Mouse (Mus musculus) macrophage (primary cell): ENCODE data around the gene Camta1. TPM values are rescaled to one million over a fixed set of nuclear protein-coding genes. Genes with fewer than 3 reads are reported as not detected.

Experiments used
- H3K27ac ChIP-seq: fragments of 350-480 bp; formaldehyde crosslinking; 2 replicates; pipeline ENCODE4 v1.9.0; 2021
- H3K36me3 ChIP-seq: fragments of 350-480 bp; formaldehyde crosslinking; 2 replicates; pipeline ENCODE4 v1.9.0; 2021; ENCODE audit errors: inconsistent target
- H3K4me3 ChIP-seq: fragments of 350-480 bp; formaldehyde crosslinking; 2 replicates; pipeline ENCODE4 v1.9.0; 2021; ENCODE audit errors: inconsistent target
- H3K79me2 ChIP-seq: fragments of 350-480 bp; formaldehyde crosslinking; 2 replicates; pipeline ENCODE4 v1.9.0; 2021; ENCODE audit errors: inconsistent target
- WGBS: methylation state at CpG from one replicate; pipeline ENCODE4 v1.1.7; 2026; ENCODE audit warnings: inconsistent platforms; ENCODE audit not compliant: missing documents; 5-methylcytosine and 5-hydroxymethylcytosine counted together
- polyA plus RNA-seq: library from polyadenylated mRNA; stranded (reverse); fragments of 250-400 nt; gene quantifications from 3 replicates; pipeline ENCODE4 v1.2.4, GENCODE M21; 2018; ENCODE audit warnings: inconsistent platforms

Camta1 gene
- polyA plus RNA-seq, 1 experiment from 2014 or later: 8.7 TPM

DNA sequence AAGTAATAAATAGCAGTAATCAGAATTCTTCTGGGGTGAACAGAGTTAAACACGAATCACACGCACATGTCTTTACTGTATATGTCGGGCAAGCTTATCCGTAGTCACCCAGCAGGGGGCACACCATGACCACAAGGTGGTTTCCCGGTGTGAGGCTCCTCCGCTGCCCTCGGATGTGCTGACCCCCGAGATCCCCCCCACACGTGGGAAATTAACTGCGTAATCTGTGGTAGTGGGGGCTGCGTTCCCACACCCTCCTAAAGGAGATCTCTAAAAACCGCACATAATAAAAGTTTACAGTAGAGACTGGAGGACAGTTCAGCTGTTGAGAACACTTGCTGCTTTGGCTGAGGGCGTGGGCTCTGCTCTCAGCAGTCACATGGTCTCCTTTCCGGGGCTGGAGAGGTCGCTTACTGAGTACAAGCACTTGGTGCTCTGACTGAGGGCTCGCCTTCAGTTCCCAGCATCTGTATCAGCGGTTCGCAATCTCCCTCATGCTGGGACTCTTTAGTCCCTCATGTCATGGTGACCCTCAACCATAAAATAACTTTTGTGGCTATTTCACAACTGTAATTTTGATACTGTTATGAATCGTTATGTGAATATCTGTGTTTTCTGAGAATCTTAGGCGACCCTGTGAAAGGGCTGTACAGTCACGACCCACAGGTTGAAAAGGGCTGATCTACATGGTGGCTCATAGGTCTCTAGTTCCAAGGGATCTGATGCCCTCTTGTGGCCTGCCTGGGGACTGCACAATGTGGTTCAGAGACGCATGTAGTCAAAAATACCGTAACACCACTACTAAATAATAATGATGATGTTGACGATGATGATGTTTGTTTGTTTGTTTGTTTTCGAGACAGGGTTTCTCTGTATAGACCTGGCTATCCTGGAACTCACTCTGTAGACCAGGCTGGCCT, 896.8 kb downstream of the Camta1 start:
- no peaks in the 10 kb centered on the region for H3K36me3 ChIP-seq
- no peaks in the 10 kb centered on the region for H3K79me2 ChIP-seq
- WGBS: 6% methylated on average over 25 of the region's 25 CpGs
- peak overlapping the region; percentile 19 for H3K4me3 ChIP-seq
- H3K27ac ChIP-seq: no peak overlapping the region

DNA sequence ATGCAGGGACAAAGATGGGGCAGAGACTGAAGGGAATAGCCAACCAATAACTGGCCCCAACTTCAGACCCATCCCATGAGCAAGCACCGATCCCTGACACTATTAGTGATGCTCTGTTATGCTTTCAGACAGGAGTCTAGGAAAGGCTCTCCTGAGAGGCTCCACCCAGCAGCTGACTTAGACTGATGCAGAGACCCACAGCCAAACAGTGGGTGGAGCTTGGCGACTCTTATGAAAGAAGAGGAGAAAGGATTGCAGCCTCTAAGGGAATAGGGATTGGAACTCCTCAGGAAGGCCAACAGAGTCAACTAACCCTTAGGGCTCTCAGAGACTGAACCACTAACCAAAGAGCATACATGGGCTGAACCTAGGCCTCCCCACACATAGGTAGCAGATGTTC, 898.0 kb downstream of the Camta1 start:
- WGBS: 62% methylated on average over 2 of the region's 2 CpGs
- Histone ChIP-seq H3K4me3 (no peak overlapping the region), H3K79me2 (no peaks in the 10 kb centered on the region)

DNA sequence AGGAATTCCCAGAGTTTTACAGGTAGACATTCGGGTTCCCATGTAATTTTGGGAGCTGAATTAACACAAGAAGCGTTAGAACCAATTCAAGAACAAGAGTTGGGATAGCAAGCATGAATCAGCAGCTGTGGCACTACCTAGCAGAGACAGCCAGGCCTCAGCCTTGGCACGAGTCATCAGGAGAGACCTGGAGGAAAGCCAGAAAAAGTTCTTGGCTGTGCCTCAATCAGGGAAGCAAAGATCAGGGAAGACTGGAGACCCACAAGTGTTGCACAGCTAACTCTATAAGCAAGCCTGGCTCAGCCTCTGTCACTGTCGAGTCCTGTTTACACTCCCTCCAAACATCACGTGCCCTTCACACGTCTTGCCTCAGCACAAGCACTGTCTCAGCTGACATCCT, 899.4 kb downstream of the Camta1 start:
- Histone ChIP-seq H3K27ac (no peak overlapping the region), H3K79me2 (no peaks in the 10 kb centered on the region), H3K36me3 (no peaks in the 10 kb centered on the region), H3K4me3 (no peak overlapping the region)
- WGBS: 68% methylated on average over 6 of the region's 6 CpGs

More for the DNA sequence above, 898.0 kb downstream of the Camta1 start:
- no peaks in the 10 kb centered on the region for H3K36me3 ChIP-seq
- no peak overlapping the region for H3K27ac ChIP-seq

DNA sequence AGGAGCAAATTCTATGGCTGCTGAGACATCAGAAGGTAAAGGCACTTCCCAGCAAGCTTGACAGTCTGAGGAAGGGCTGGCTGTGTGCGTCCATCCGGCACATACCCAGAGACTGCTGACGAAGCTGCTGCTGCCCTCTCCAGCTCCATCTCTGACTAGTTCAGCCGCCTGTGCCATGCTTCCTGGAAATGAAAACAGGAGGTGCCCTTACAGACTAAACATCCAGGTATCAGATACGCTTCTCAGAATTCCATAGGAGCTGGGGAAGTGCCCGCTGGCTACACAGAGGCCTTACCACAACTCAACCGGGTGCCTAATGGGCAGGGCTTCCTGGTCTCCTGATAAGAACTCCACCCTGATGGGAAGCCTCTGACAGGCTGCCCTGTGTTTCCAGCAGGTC, 903.1 kb downstream of the Camta1 start:
- H3K27ac ChIP-seq: no peak overlapping the region
- WGBS: 80% methylated on average over 7 of the region's 7 CpGs
- H3K79me2 ChIP-seq: no peaks in the 10 kb centered on the region
- H3K36me3 ChIP-seq: no peaks in the 10 kb centered on the region
- H3K4me3 ChIP-seq: no peak overlapping the region

DNA sequence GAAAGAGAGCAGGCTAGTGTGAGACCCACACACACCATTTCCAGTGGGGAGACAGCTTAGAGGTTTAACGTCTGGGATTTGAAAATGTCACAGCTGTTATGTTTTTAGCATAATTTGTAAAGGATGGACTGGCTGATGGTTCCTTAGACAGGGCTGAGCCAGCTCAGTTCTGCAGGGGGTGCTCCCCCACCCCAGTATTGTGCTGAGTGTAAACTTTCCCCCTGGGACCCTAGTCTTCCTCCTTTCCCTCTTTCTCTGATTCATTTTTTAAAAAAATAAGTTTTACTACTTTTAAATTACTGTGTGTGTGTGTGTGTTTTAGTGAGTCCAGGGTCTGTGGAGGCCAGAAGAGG, 904.6 kb downstream of the Camta1 start:
- Histone ChIP-seq H3K36me3 (no peaks in the 10 kb centered on the region), H3K4me3 (no peak overlapping the region), H3K27ac (no peak overlapping the region), H3K79me2 (no peaks in the 10 kb centered on the region)
- 77% methylated on average over 1 of the region's 1 CpGs for WGBS

- no peak overlapping the region for H3K27ac ChIP-seq
- no peak overlapping the region for H3K4me3 ChIP-seq
- no peaks in the 10 kb centered on the region for H3K79me2 ChIP-seq
- no peaks in the 10 kb centered on the region for H3K36me3 ChIP-seq
- WGBS: 89% methylated on average over 13 of the region's 13 CpGs
Measured at GRCm38 (mm10) chr4:150956369-150957105, 905.1 kb downstream of the Camta1 start.

DNA sequence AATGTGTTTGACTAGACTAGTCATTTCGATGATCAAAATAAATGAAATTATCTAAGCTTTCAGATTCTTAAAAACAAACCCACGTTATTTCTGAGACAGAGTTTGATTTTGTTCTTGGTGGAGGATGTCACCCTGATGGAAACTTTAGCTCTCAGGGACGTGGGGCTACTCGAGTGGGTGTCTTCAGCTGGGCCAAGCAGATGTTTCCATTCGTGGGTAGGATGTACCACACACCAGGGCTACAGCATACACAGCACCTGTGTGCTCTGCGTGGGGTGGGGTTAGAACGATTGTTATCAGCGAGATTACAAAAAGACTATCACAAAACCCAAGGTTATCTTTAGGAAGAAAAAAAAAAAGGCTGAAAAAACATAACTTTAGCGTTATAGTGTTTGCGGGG, 910.7 kb downstream of the Camta1 start:
- no peaks in the 10 kb centered on the region for H3K36me3 ChIP-seq
- H3K79me2 ChIP-seq: no peaks in the 10 kb centered on the region
- 82% methylated on average over 10 of the region's 10 CpGs for WGBS
- H3K4me3 ChIP-seq: no peak overlapping the region
- no peak overlapping the region for H3K27ac ChIP-seq

GRCm38 (mm10) chr4:150944707-150945106, 917.0 kb downstream of the Camta1 start:
- H3K79me2 ChIP-seq: no peaks in the 10 kb centered on the region
- no peak overlapping the region for H3K4me3 ChIP-seq
- 94% methylated on average over 7 of the region's 7 CpGs for WGBS
- no peak overlapping the region for H3K27ac ChIP-seq
- no peaks in the 10 kb centered on the region for H3K36me3 ChIP-seq

- Histone ChIP-seq H3K27ac (no peak overlapping the region), H3K79me2 (no peaks in the 10 kb centered on the region), H3K36me3 (no peaks in the 10 kb centered on the region), H3K4me3 (no peak overlapping the region)
- 87% methylated on average over 13 of the region's 13 CpGs for WGBS
Measured at GRCm38 (mm10) chr4:150939991-150940651, 921.6 kb downstream of the Camta1 start.

GRCm38 (mm10) chr4:150938063-150938452, 923.6 kb downstream of the Camta1 start:
- H3K27ac ChIP-seq: no peak overlapping the region
- no peak overlapping the region for H3K4me3 ChIP-seq

GRCm38 (mm10) chr4:150937293-150938062, 924.2 kb downstream of the Camta1 start:
- Histone ChIP-seq H3K27ac (no peak overlapping the region), H3K4me3 (no peak overlapping the region), H3K79me2 (no peaks in the 10 kb centered on the region), H3K36me3 (no peaks in the 10 kb centered on the region)
- 64% methylated on average over 16 of the region's 16 CpGs for WGBS

More at GRCm38 (mm10) chr4:150938063-150938452, 923.6 kb downstream of the Camta1 start:
- 35% methylated on average over 14 of the region's 14 CpGs for WGBS
- Histone ChIP-seq H3K36me3 (no peaks in the 10 kb centered on the region), H3K79me2 (no peaks in the 10 kb centered on the region)

DNA sequence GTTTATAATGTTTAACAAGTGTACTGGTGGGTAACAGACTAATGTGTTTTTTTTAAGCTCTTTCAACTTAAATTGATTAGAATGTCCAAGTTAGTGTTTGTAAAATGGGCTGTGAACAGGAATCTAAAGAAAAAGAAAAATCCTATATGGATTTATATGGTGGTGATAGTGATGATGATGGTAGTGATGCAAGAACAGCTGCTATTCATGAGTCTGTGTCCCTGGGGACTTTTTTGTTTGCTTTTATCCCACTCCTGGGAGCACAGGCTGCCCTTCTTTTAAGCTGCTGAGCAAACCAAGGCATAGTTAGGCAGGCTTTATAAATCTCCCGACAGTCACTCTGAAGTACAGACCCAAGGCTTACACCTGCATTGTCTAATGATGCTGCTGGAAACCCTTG, 928.2 kb downstream of the Camta1 start:
- Histone ChIP-seq H3K27ac (no peak overlapping the region), H3K4me3 (no peak overlapping the region), H3K79me2 (no peaks in the 10 kb centered on the region), H3K36me3 (no peaks in the 10 kb centered on the region)
- 78% methylated on average over 1 of the region's 1 CpGs for WGBS

- H3K79me2 ChIP-seq: no peaks in the 10 kb centered on the region
- H3K36me3 ChIP-seq: no peaks in the 10 kb centered on the region
- H3K27ac ChIP-seq: no peak overlapping the region
- WGBS: 6% methylated on average over 10 of the region's 10 CpGs
- no peak overlapping the region for H3K4me3 ChIP-seq
Measured at GRCm38 (mm10) chr4:150927789-150928188, 933.9 kb downstream of the Camta1 start.
